Mouse (Mus musculus): ENCODE data around the gene Nrl. TPM values are rescaled to one million over a fixed set of nuclear protein-coding genes. Genes with fewer than 3 reads are reported as not detected.

Nrl gene
- polyA plus RNA-seq, 1 experiment from 2014 or later, result 0.20 TPM

DNA sequence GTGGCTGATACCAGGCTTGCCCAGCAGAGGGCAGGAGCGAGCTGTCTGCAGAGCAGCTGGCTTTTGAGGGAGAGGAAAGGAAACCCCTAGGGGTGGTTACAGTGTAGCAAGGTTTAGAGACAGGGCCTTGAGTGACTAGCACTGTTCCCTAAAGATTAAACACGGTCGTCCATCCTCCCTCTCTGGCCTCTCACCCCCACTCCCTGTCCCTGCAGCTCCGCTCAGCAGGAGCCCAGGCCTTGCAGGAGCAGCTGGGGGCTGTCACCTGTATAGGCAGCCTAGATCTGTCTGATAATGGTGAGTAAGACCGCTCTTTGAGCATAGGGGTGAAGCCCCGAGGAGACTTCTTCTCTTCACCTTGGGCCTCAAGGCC lies 27.3 kb downstream of the Nrl start:
- H3K9ac ChIP-seq (replicated peaks; ENCODE audit: low read depth, low read length), result no peak overlapping the region
- ATAC-seq (ENCODE audit: low read depth), result peak; percentile 60
- no peaks in the 10 kb centered on the region; the same call in 1 of the 2 replicates for H3K4me1 ChIP-seq (ENCODE audit: control insufficient read depth, insufficient read depth, low read length)
- peaks cover 37% of the 10 kb centered on the region for H3K36me3 ChIP-seq (ENCODE audit: control insufficient read depth, insufficient read depth, low read length)
- H3K27me3 ChIP-seq (ENCODE audit: control insufficient read depth, insufficient read depth, low read length), result no peaks in the 10 kb centered on the region
- H3K9me3 ChIP-seq (ENCODE audit: control insufficient read depth, low read length), result no peaks in the 10 kb centered on the region
- WGBS, result 31% methylated on average over 6 of the region's 6 CpGs
- H3K27ac ChIP-seq (ENCODE audit: low read depth, low read length), result no peak overlapping the region
- H3K4me3 ChIP-seq (ENCODE audit: low read depth, low read length), result no peak overlapping the region
- H3K4me2 ChIP-seq (ENCODE audit: low read depth, low read length), result no peak overlapping the region

DNA sequence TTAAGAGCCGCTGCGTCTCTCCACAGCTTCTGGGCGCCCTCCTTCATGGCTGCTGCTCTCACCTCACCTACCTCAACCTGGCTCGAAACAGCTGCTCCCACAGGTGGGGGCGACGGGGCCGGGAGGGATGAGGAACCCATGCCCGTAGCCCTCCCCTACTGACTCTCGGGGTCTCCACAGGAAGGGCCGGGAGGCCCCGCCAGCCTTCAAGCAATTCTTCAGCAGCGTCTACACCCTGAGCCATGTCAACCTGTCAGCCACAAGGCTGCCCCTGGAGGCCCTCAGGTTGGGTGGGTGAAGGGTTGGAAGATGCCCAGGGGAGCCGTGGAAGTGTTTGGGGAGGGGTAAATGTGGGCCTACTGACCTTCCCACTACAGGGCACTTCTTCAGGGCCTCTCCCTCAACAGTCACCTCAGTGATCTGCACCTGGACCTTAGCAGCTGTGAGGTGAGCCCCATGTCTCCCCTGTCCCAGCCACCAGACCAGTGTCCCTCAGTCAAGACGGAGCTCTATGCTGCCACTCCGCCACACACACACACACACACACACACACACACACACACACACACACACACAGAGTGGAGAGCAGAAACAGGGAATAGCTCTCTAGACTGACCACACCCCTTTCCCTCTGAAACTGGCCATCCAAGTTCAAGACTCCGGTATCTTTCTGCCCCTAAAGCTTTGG lies 27.9 kb downstream of the Nrl start:
- H3K4me2 ChIP-seq (ENCODE audit: low read depth, low read length), result no peak overlapping the region
- H3K27ac ChIP-seq (ENCODE audit: low read depth, low read length), result no peak overlapping the region
- no peaks in the 10 kb centered on the region for H3K9me3 ChIP-seq (ENCODE audit: control insufficient read depth, low read length)
- ATAC-seq (ENCODE audit: low read depth), result peak; percentile 12; the same call in 1 of the 2 replicates
- WGBS, result 77% methylated on average over 16 of the region's 16 CpGs
- H3K9ac ChIP-seq (replicated peaks; ENCODE audit: low read depth, low read length), result no peak overlapping the region
- peaks cover 32% of the 10 kb centered on the region for H3K36me3 ChIP-seq (ENCODE audit: control insufficient read depth, insufficient read depth, low read length)
- no peak overlapping the region for H3K4me3 ChIP-seq (ENCODE audit: low read depth, low read length)
- H3K27me3 ChIP-seq (ENCODE audit: control insufficient read depth, insufficient read depth, low read length), result no peaks in the 10 kb centered on the region
- H3K4me1 ChIP-seq (ENCODE audit: control insufficient read depth, insufficient read depth, low read length), result no peaks in the 10 kb centered on the region; the same call in 1 of the 2 replicates

DNA sequence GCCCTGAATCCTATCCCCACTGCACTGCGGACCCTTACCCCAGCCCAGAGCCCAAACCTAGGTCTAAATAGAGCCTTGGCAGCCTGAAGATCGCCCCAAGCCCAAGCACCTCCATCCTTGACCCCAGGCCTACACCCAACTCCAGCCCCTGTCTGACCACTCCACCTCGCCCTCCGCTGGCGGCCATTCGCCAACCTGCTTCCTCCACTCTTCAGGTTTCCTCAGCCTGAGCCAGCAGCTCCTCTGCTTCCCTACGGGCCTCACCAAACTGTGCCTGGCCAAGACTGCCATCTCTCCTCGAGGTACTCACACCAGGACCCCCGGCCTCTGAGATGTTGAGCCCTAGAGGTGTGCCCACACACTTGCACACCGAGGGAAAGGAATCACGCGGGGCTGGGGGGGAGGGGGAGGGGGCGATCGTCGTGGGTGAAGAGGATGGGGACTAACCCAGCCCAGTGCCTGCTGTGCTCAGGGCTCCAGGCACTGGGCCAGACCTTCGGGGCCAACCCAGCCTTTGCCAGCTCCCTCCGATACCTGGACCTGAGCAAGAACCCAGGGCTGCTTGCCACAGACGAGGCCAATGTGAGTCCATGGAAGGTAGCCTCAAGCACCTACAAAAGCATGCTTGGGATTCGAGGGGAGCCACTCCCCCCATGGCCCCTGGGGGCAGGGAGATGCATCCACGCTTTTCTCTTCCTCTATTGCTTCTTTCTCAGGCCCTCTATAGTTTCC lies 29.1 kb downstream of the Nrl start:
- peaks cover 3% of the 10 kb centered on the region; the same call in 1 of the 2 replicates for H3K4me1 ChIP-seq (ENCODE audit: control insufficient read depth, insufficient read depth, low read length)
- no peak overlapping the region for H3K27ac ChIP-seq (ENCODE audit: low read depth, low read length)
- H3K9me3 ChIP-seq (ENCODE audit: control insufficient read depth, low read length), result no peaks in the 10 kb centered on the region
- H3K27me3 ChIP-seq (ENCODE audit: control insufficient read depth, insufficient read depth, low read length), result no peaks in the 10 kb centered on the region
- no peak for ATAC-seq (ENCODE audit: low read depth)
- no peak overlapping the region for H3K4me2 ChIP-seq (ENCODE audit: low read depth, low read length)
- 76% methylated on average over 19 of the region's 20 CpGs for WGBS
- no peak overlapping the region for H3K4me3 ChIP-seq (ENCODE audit: low read depth, low read length)
- peaks cover 28% of the 10 kb centered on the region for H3K36me3 ChIP-seq (ENCODE audit: control insufficient read depth, insufficient read depth, low read length)
- no peak overlapping the region for H3K9ac ChIP-seq (replicated peaks; ENCODE audit: low read depth, low read length)

DNA sequence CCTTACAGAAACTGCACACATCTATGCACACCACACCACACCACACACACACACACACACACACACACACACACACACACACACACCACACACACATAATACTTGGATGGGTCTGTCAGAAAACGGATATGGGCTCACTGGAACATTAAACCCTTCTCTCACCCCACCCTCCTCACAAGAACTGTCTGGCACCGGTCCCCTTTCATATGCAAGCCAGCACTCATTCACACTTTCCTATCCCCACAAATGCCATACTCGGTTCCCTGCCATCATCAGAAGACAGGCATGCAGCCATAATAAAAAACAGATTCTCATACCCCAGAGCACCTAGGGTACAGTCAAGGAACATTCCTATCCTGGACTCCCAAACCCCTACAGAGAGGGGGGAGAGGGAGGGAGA lies 32.7 kb downstream of the Nrl start:
- Histone ChIP-seq H3K4me2 (ENCODE audit: low read depth, low read length) (peak overlapping the region; percentile 67), H3K9ac (replicated peaks; ENCODE audit: low read depth, low read length) (no peak overlapping the region), H3K36me3 (ENCODE audit: control insufficient read depth, insufficient read depth, low read length) (peaks cover 21% of the 10 kb centered on the region), H3K4me3 (ENCODE audit: low read depth, low read length) (no peak overlapping the region), H3K27ac (ENCODE audit: low read depth, low read length) (no peak overlapping the region), H3K27me3 (ENCODE audit: control insufficient read depth, insufficient read depth, low read length) (no peaks in the 10 kb centered on the region), H3K9me3 (ENCODE audit: control insufficient read depth, low read length) (no peaks in the 10 kb centered on the region), H3K4me1 (ENCODE audit: control insufficient read depth, insufficient read depth, low read length) (peaks cover 3% of the 10 kb centered on the region; the same call in 1 of the 2 replicates)
- 25% methylated on average over 3 of the region's 3 CpGs for WGBS
- no peak for ATAC-seq (ENCODE audit: low read depth)

DNA sequence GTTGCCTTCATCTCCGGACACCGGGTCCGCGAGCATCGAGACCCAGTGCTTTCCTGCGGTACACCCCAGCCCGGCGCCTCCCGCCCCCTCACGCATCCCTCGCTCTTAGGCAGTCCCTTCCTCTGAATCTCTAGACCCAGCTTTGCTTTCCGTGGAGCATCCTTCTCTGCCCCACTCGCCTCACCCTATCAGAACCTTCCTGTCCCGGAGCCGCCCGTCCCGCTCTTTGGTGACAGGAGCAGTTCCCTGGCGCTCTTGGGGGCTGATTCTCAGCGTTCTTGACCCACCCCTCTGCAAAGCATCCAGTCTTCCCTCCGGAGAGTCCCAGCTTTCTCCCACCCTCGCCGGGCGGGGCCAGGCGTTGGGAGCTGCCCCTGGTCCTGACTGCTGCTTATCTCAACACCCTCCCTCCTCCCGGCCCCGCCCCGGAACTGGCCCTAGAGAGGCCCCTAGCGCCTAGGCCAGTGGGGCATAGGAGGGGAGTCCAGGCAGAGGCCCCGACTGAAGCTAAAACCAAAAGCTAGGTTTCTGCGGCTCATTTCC lies 33.4 kb downstream of the Nrl start:
- ATAC-seq (ENCODE audit: low read depth), result peak; percentile 77
- H3K4me2 ChIP-seq (ENCODE audit: low read depth, low read length), result peak overlapping the region; percentile 67
- peaks cover 21% of the 10 kb centered on the region for H3K36me3 ChIP-seq (ENCODE audit: control insufficient read depth, insufficient read depth, low read length)
- H3K4me1 ChIP-seq (ENCODE audit: control insufficient read depth, insufficient read depth, low read length), result peaks cover 3% of the 10 kb centered on the region; the same call in 1 of the 2 replicates
- no peaks in the 10 kb centered on the region for H3K9me3 ChIP-seq (ENCODE audit: control insufficient read depth, low read length)
- under 1% methylated on average over 30 of the region's 30 CpGs for WGBS
- H3K27me3 ChIP-seq (ENCODE audit: control insufficient read depth, insufficient read depth, low read length), result no peaks in the 10 kb centered on the region
- H3K27ac ChIP-seq (ENCODE audit: low read depth, low read length), result peak overlapping the region; percentile 93
- H3K4me3 ChIP-seq (ENCODE audit: low read depth, low read length), result peak overlapping the region; percentile 75
- H3K9ac ChIP-seq (replicated peaks; ENCODE audit: low read depth, low read length), result peak overlapping the region; percentile 82

DNA sequence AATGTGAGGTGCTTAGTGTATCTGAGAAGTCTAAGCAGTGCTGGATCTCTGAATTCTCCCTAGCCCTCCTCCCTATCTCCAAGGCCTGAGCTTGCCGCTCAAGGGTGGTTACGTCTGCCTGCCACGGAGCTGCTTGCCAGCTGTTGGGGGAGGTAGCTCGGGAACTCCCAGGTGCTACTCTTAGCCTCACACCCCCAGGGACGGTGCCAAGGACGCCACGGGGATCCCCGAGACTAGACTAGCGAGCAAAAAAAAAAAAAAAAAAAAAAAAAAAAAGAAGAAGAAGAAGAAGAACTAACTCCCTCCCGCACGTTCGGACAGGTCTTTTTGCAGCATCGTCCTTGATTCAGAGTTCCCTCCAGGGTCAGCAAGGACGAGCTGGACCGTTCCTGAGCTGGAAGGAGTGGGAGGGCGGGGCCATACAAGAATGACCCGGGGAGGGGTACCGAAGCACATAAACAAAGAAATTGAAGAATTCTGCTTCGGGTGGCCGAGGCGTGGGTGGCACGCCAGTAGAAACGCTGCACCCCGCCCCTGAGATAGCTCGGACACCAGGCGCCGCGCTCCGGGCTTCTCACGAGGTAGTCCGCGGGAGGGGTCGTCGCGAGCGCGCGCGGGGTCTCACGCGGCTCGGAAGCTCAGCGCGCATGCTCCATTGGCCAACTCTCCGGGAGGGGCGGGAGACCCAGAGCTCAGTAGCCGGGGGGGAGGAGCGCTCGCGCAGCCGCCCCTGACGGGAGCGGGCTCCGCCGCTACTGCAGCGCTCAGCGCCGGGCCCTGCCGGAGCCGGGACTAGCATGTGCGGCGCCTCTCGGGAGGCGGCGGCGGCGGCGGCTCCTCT lies 34.2 kb downstream of the Nrl start, which contains the start of gene Carmil3:
Gene Carmil3, plus strand, starts transcription at position 291 of the 841 bp plus-strand sequence.
- H3K27ac ChIP-seq (ENCODE audit: low read depth, low read length), result peak within 1 kb of the TSS; percentile 93
- no peaks in the 10 kb centered on the region for H3K9me3 ChIP-seq (ENCODE audit: control insufficient read depth, low read length)
- peak within 1 kb of the TSS; percentile 82 for H3K9ac ChIP-seq (replicated peaks; ENCODE audit: low read depth, low read length)
- H3K36me3 ChIP-seq (ENCODE audit: control insufficient read depth, insufficient read depth, low read length), result peaks cover 16% of the 10 kb centered on the region; the same call in 1 of the 2 replicates
- peak within 1 kb of the TSS; percentile 67 for H3K4me2 ChIP-seq (ENCODE audit: low read depth, low read length)
- ATAC-seq (ENCODE audit: low read depth), result peak; percentile 93
- H3K4me1 ChIP-seq (ENCODE audit: control insufficient read depth, insufficient read depth, low read length), result peaks cover 3% of the 10 kb centered on the region; the same call in 1 of the 2 replicates
- peak within 1 kb of the TSS; percentile 75 for H3K4me3 ChIP-seq (ENCODE audit: low read depth, low read length)
- under 1% methylated on average over 64 of the region's 68 CpGs for WGBS
- no peaks in the 10 kb centered on the region for H3K27me3 ChIP-seq (ENCODE audit: control insufficient read depth, insufficient read depth, low read length)

DNA sequence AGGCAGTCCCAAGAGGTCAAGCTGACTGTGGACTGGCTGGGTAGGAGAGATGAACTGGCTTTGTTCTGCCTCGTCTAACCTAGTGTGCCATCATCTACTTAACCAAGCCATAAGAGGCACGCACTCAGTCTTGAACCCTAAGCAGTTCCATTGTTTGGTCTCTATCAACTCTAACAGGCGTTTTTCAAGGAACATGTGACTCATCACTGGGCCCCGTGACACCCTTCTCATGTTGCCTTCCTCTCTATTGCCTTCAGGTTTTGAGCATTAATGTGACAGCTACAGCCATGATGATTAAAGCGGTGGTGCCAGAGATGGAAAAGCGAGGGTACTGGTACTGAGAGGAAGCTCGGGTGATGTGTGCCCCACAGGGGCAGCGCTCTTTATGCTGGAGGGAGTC lies 37.9 kb downstream of the Nrl start:
- WGBS, result 89% methylated on average over 8 of the region's 8 CpGs
- no peaks in the 10 kb centered on the region for H3K36me3 ChIP-seq (ENCODE audit: control insufficient read depth, insufficient read depth, low read length)
- H3K4me3 ChIP-seq (ENCODE audit: low read depth, low read length), result no peak overlapping the region

DNA sequence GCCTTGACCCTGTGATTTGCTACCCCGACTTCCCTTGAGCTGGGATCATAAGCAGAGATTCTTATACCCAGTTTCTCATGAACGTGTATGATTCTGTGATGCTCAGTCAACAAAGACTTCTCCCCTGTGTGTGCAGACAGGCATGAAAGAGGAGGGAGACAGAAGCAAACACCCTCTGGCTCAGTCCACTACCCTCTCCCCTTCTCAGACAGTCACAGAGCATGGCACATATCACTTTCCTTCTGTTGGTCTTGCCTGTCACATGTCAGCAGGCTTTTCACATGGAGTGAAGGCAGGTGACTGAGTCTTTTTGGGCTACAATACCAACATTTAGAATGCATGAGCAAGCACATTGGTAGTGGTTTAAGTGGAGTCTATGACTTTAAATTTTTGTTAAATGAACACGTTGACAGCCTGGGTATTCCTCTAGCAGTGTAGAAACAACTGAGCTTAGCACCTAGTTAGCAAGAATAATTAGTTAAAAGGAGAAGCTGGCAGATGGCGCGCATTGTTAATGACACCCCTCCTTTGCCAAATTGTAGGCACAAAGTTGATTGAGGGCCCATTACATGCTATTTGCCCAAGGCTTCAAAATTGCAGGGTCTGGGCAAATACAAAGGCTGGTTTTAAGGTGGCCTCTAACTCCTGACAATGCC lies 40.2 kb downstream of the Nrl start:
- Histone ChIP-seq H3K9me3 (ENCODE audit: control insufficient read depth, low read length) (no peaks in the 10 kb centered on the region), H3K27ac (ENCODE audit: low read depth, low read length) (no peak overlapping the region), H3K4me3 (ENCODE audit: low read depth, low read length) (no peak overlapping the region), H3K4me1 (ENCODE audit: control insufficient read depth, insufficient read depth, low read length) (no peaks in the 10 kb centered on the region), H3K27me3 (ENCODE audit: control insufficient read depth, insufficient read depth, low read length) (no peaks in the 10 kb centered on the region), H3K4me2 (ENCODE audit: low read depth, low read length) (no peak overlapping the region), H3K9ac (replicated peaks; ENCODE audit: low read depth, low read length) (no peak overlapping the region), H3K36me3 (ENCODE audit: control insufficient read depth, insufficient read depth, low read length) (no peaks in the 10 kb centered on the region)
- no peak for ATAC-seq (ENCODE audit: low read depth)
- WGBS, result 59% methylated on average over 5 of the region's 5 CpGs

More for the DNA sequence above, 37.9 kb downstream of the Nrl start:
- no peak for ATAC-seq (ENCODE audit: low read depth)
- no peak overlapping the region for H3K27ac ChIP-seq (ENCODE audit: low read depth, low read length)
- peaks cover 3% of the 10 kb centered on the region; the same call in 1 of the 2 replicates for H3K4me1 ChIP-seq (ENCODE audit: control insufficient read depth, insufficient read depth, low read length)
- H3K27me3 ChIP-seq (ENCODE audit: control insufficient read depth, insufficient read depth, low read length), result no peaks in the 10 kb centered on the region
- H3K9ac ChIP-seq (replicated peaks; ENCODE audit: low read depth, low read length), result no peak overlapping the region
- no peak overlapping the region for H3K4me2 ChIP-seq (ENCODE audit: low read depth, low read length)
- H3K9me3 ChIP-seq (ENCODE audit: control insufficient read depth, low read length), result no peaks in the 10 kb centered on the region

Data from neural tube, embryonic 14.5 days (tissue).